Mouse (Mus musculus) liver, embryonic 14.5 days (tissue): ENCODE measurements around the gene Tnnc2. TPM values are rescaled to one million over a fixed set of nuclear protein-coding genes. Genes with fewer than 3 reads are reported as not detected.

Experiments used
- ATAC-seq: fragments of 200-750 bp; cut with Nextera tagmentation; 2 replicates; pipeline ENCODE4 v1.8.0; 2017; ENCODE audit warnings: moderate number of reproducible peaks, mild to moderate bottlenecking, moderate library complexity; ENCODE audit not compliant: insufficient read depth
- DNase-seq, 3 experiments: peaks; one replicate each; pipeline ENCODE4 v3.0.0-alpha.2; 2012 to 2013; ENCODE audit warnings: low read depth in 3 of 3, low spot score in 3 of 3
- H3K27ac ChIP-seq: fragments of 300-500 bp; sonication (generic); 2 replicates; pipeline ENCODE4 v1.5.1; 2014; ENCODE audit warnings: moderate library complexity, mild to moderate bottlenecking, control low read depth, inconsistent platforms
- H3K27me3 ChIP-seq: fragments of 300-500 bp; sonication (generic); 2 replicates; pipeline ENCODE4 v1.6.1; 2014; ENCODE audit warnings: mild to moderate bottlenecking, low read length, moderate library complexity; ENCODE audit not compliant: control insufficient read depth, insufficient read depth
- H3K36me3 ChIP-seq: fragments of 300-500 bp; sonication (generic); replicated peaks from 2 replicates; pipeline ENCODE4 v1.6.1; 2014; ENCODE audit warnings: low read depth; ENCODE audit not compliant: control insufficient read depth, insufficient read depth
- H3K4me1 ChIP-seq, 2 experiments: fragments of 200-500 bp in 1 of 2; fragments of 300-500 bp in 1 of 2; sonication (generic) in 1 of 2; replicated peaks; 2 replicates each; pipeline ENCODE4 v1.6.1; 2012 to 2014; ENCODE audit warnings: antibody characterized with exemption in 1 of 2, inconsistent platforms in 1 of 2, low read length in 1 of 2; ENCODE audit not compliant: control insufficient read depth in 2 of 2, insufficient read depth in 2 of 2
- H3K4me2 ChIP-seq: fragments of 300-500 bp; sonication (generic); 2 replicates; pipeline ENCODE4 v1.6.1; 2014; ENCODE audit warnings: low read depth, mild to moderate bottlenecking, control low read depth, moderate library complexity
- H3K4me3 ChIP-seq, 2 experiments: fragments of 200-500 bp in 1 of 2; fragments of 300-500 bp in 1 of 2; sonication (generic) in 1 of 2; 2 replicates each; pipeline ENCODE4 v1.5.1; 2012 to 2014; ENCODE audit warnings: low read depth in 2 of 2, low read length in 2 of 2, mild to moderate bottlenecking in 2 of 2, control low read depth in 1 of 2, inconsistent platforms in 1 of 2, moderate library complexity in 1 of 2; ENCODE audit not compliant: insufficient read depth in 1 of 2
- H3K9ac ChIP-seq: fragments of 300-500 bp; sonication (generic); replicated peaks from 2 replicates; pipeline ENCODE4 v1.6.1; 2014; ENCODE audit warnings: mild to moderate bottlenecking, control low read depth, moderate library complexity
- H3K9me3 ChIP-seq: fragments of 300-500 bp; sonication (generic); 2 replicates; pipeline ENCODE4 v1.6.1; 2016; ENCODE audit warnings: low read length, mixed read lengths; ENCODE audit not compliant: control insufficient read depth
- CTCF ChIP-seq: IDR thresholded peaks from 2 replicates; pipeline ENCODE4 v1.5.1; 2016; ENCODE audit warnings: antibody characterized with exemption, low read depth, control low read depth
- EP300 ChIP-seq: IDR thresholded peaks from 2 replicates; pipeline ENCODE4 v1.6.1; 2016; ENCODE audit warnings: antibody characterized with exemption, low read depth
- WGBS: fragments of 180-500 bp; shearing (Covaris S2); extraction: QIAGEN DNeasy Blood & Tissue Kit; methylation state at CpG from one replicate; pipeline ENCODE4 v1.1.7; 2014; ENCODE audit not compliant: insufficient replicate concordance; 5-methylcytosine and 5-hydroxymethylcytosine counted together
- polyA plus RNA-seq, 2 experiments: library from polyadenylated mRNA; depleted of rRNA in 1 of 2; stranded (reverse) in 1 of 2; unstranded in 1 of 2; fragments of >200 nt; fragmentation: Nextera tagmentation in 1 of 2; extraction: Ambion mirVana in 1 of 2; gene quantifications; 2 replicates each; pipeline versions ENCODE4 v1.2.1 to v1.2.3; 2012 to 2014

Gene Tnnc2
- polyA plus RNA-seq, 2 experiments: 0.32 to 0.44 TPM

- H3K4me1 ChIP-seq: peaks cover 5 to 12% of the 10 kb centered on the region in 2 experiments; a peak in 3 of 4 replicates
- 90% methylated on average over 3 of the region's 3 CpGs for WGBS
- peaks cover 31% of the 10 kb centered on the region for H3K36me3 ChIP-seq
- H3K4me2 ChIP-seq: no peak overlapping the region
- peak; percentile 32; the same call in 1 of the 2 replicates for ATAC-seq
- H3K9me3 ChIP-seq: no peaks in the 10 kb centered on the region
- no peak overlapping the region for H3K4me3 ChIP-seq
- no peak for TF ChIP-seq EP300
- TF ChIP-seq CTCF: peak; percentile 94
- no peak overlapping the region; the same call in 1 of the 2 replicates for H3K27ac ChIP-seq
- peak in 1 of 3 experiments; percentile 45 for DNase-seq
- no peaks in the 10 kb centered on the region for H3K27me3 ChIP-seq
- no peak overlapping the region for H3K9ac ChIP-seq
Measured at GRCm38 (mm10) chr2:164793236-164793635, 13.5 kb upstream of the Tnnc2 start.

GRCm38 (mm10) chr2:164792400-164793190 is 12.8 kb upstream of the Tnnc2 start:
- H3K4me1 ChIP-seq: peaks cover 7 to 13% of the 10 kb centered on the region in 2 experiments; a peak in 3 of 4 replicates
- H3K4me3 ChIP-seq: no peak overlapping the region
- no peak overlapping the region for H3K9ac ChIP-seq
- DNase-seq (no peak), ATAC-seq (no peak)
- peaks cover 24% of the 10 kb centered on the region for H3K36me3 ChIP-seq
- H3K27me3 ChIP-seq: no peaks in the 10 kb centered on the region
- no peak overlapping the region for H3K27ac ChIP-seq
- WGBS: 85% methylated on average over 12 of the region's 12 CpGs
- no peak overlapping the region for H3K4me2 ChIP-seq
- H3K9me3 ChIP-seq: no peaks in the 10 kb centered on the region
- TF ChIP-seq EP300 (no peak), CTCF (no peak)

- no peak for TF ChIP-seq EP300
- TF ChIP-seq CTCF: 0 out of 2 replicates have a peak, but pooled peaks have one; percentile 3
- H3K4me2 ChIP-seq: no peak overlapping the region
- H3K9ac ChIP-seq: no peak overlapping the region
- H3K36me3 ChIP-seq: peaks cover 20% of the 10 kb centered on the region
- H3K27me3 ChIP-seq: no peaks in the 10 kb centered on the region
- DNase-seq: no peak
- 89% methylated on average over 18 of the region's 18 CpGs for WGBS
- H3K9me3 ChIP-seq: no peaks in the 10 kb centered on the region
- H3K4me3 ChIP-seq: no peak overlapping the region
- no peak for ATAC-seq
- H3K4me1 ChIP-seq: peaks cover 7 to 15% of the 10 kb centered on the region in 2 experiments; a peak in 3 of 4 replicates
- H3K27ac ChIP-seq: no peak overlapping the region
Measured at GRCm38 (mm10) chr2:164791841-164792261, 12.1 kb upstream of the Tnnc2 start.

- ATAC-seq (no peak), DNase-seq (no peak)
- no peak for TF ChIP-seq CTCF
- TF ChIP-seq EP300: no peak
- Histone ChIP-seq H3K9ac (no peak overlapping the region), H3K4me1 (peaks cover 7 to 21% of the 10 kb centered on the region in 2 experiments), H3K36me3 (peaks cover 15% of the 10 kb centered on the region), H3K9me3 (no peaks in the 10 kb centered on the region), H3K27ac (no peak overlapping the region), H3K4me2 (no peak overlapping the region), H3K4me3 (no peak overlapping the region), H3K27me3 (peaks cover 3% of the 10 kb centered on the region; the same call in 1 of the 2 replicates)
- WGBS: 77% methylated on average over 4 of the region's 4 CpGs
Measured at GRCm38 (mm10) chr2:164790451-164790850, 10.7 kb upstream of the Tnnc2 start.

GRCm38 (mm10) chr2:164788411-164788810 is 8.6 kb upstream of the Tnnc2 start:
- Histone ChIP-seq H3K27me3 (peaks cover 7% of the 10 kb centered on the region), H3K27ac (no peak overlapping the region), H3K4me1 (peaks cover 14 to 28% of the 10 kb centered on the region in 2 experiments), H3K36me3 (peaks cover 5% of the 10 kb centered on the region), H3K4me2 (peak overlapping the region; percentile 9), H3K9ac (no peak overlapping the region), H3K9me3 (no peaks in the 10 kb centered on the region), H3K4me3 (no peak overlapping the region)
- TF ChIP-seq EP300 (no peak), CTCF (0 out of 2 replicates have a peak, but pooled peaks have one; percentile 17)
- DNase-seq (no peak), ATAC-seq (peak; percentile 36)
- 61% methylated on average over 4 of the region's 4 CpGs for WGBS
